Mouse (Mus musculus): Measurements from ENCODE around the gene Tulp1. TPM values are rescaled to one million over a fixed set of nuclear protein-coding genes. Genes with fewer than 3 reads are reported as not detected.

Gene Tulp1
- polyA plus RNA-seq, 1 experiment from 2014 or later = 3.9 TPM

DNA sequence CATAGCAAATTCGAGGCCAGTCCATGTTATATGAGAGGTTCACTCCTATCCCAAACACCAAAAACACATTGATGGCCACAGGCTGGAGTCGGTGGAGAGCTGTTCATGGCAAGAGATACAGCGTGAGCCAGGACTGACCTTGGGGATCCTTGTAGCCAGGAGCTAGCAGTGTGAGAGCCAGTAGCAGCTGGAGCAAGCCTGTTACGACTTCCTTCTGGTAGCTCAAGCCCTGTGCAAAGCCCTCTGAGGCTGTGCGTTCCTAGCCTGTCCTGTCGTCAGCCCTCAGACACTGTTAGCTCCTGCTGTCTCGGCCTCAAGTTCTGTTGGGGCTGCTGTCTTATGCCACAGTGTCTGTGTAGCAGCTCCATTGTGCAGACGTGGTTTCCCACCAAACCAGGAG is 41.2 kb downstream of the Tulp1 start:
- no peak overlapping the region for H3K27ac ChIP-seq (replicated peaks; ENCODE audit: low read depth, low read length)
- H3K9ac ChIP-seq (ENCODE audit: low read depth, low read length) = no peak overlapping the region
- peaks cover 8% of the 10 kb centered on the region for H3K4me1 ChIP-seq (ENCODE audit: control insufficient read depth, insufficient read depth, low read length)
- no peak for DNase-seq (ENCODE audit: low spot score)
- WGBS = 88% methylated on average over 8 of the region's 8 CpGs
- no peaks in the 10 kb centered on the region for H3K27me3 ChIP-seq (replicated peaks; ENCODE audit: control insufficient read depth, insufficient read depth, low read length)
- no peaks in the 10 kb centered on the region for H3K9me3 ChIP-seq (ENCODE audit: control insufficient read depth, low read length)
- H3K36me3 ChIP-seq (ENCODE audit: control insufficient read depth, insufficient read depth, low read length) = peaks cover 53% of the 10 kb centered on the region
- ATAC-seq (ENCODE audit: low read depth) = no peak
- no peak overlapping the region for H3K4me3 ChIP-seq (ENCODE audit: low read depth, low read length)
- no peak overlapping the region for H3K4me2 ChIP-seq (ENCODE audit: low read depth, low read length)

DNA sequence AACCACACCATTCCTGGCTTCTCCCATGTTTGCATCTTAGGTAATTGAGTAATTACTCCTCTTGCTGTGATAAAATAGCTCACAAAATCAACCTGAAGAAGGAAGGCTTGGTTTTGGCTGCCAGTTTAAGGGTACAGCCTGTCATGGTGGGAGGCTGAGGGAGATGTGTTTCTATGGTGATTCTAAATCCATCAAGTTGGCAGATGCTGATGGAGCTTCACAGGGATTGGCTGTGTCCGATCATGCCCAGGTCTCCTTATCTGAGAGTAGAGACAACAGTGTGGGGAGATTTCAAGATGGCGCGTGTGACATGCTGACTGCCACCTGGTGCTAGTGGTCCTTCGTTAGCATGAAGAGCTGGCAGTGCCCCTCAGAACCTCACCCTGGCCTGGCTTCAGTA is 43.3 kb downstream of the Tulp1 start:
- H3K9ac ChIP-seq (ENCODE audit: low read depth, low read length) = no peak overlapping the region
- DNase-seq (ENCODE audit: low spot score) (no peak), ATAC-seq (ENCODE audit: low read depth) (no peak)
- H3K4me3 ChIP-seq (ENCODE audit: low read depth, low read length) = no peak overlapping the region
- 97% methylated on average over 4 of the region's 4 CpGs for WGBS
- no peaks in the 10 kb centered on the region for H3K27me3 ChIP-seq (replicated peaks; ENCODE audit: control insufficient read depth, insufficient read depth, low read length)
- H3K4me1 ChIP-seq (ENCODE audit: control insufficient read depth, insufficient read depth, low read length) = no peaks in the 10 kb centered on the region
- H3K9me3 ChIP-seq (ENCODE audit: control insufficient read depth, low read length) = no peaks in the 10 kb centered on the region
- no peak overlapping the region for H3K27ac ChIP-seq (replicated peaks; ENCODE audit: low read depth, low read length)
- no peak overlapping the region for H3K4me2 ChIP-seq (ENCODE audit: low read depth, low read length)
- peaks cover 73% of the 10 kb centered on the region for H3K36me3 ChIP-seq (ENCODE audit: control insufficient read depth, insufficient read depth, low read length)

DNA sequence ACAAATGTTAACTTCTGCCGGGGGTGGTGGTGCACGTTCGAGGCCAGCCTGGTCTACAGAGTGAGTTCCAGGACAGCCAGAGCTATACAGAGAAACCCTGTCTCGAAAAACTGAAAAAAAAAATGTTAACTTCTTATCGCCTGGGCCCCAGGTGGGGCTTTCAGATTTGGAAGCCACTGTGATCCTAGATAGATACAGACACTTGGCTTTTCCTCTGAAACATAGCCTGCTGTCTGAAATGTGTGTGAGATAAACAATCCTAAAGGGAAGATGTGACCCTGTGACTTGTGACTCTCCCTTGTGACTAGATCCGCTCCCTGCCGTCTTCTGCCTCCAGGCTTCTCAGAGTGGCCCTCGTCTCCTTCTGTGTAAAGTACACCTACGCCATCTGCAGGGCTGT is 47.3 kb downstream of the Tulp1 start:
- Histone ChIP-seq H3K9ac (ENCODE audit: low read depth, low read length) (no peak overlapping the region), H3K4me2 (ENCODE audit: low read depth, low read length) (no peak overlapping the region), H3K9me3 (ENCODE audit: control insufficient read depth, low read length) (no peaks in the 10 kb centered on the region), H3K4me1 (ENCODE audit: control insufficient read depth, insufficient read depth, low read length) (peaks cover 6% of the 10 kb centered on the region), H3K27me3 (replicated peaks; ENCODE audit: control insufficient read depth, insufficient read depth, low read length) (no peaks in the 10 kb centered on the region), H3K4me3 (ENCODE audit: low read depth, low read length) (no peak overlapping the region), H3K36me3 (ENCODE audit: control insufficient read depth, insufficient read depth, low read length) (peaks cover 61% of the 10 kb centered on the region), H3K27ac (replicated peaks; ENCODE audit: low read depth, low read length) (no peak overlapping the region)
- 80% methylated on average over 9 of the region's 9 CpGs for WGBS
- no peak for DNase-seq (ENCODE audit: low spot score)
- ATAC-seq (ENCODE audit: low read depth) = no peak

DNA sequence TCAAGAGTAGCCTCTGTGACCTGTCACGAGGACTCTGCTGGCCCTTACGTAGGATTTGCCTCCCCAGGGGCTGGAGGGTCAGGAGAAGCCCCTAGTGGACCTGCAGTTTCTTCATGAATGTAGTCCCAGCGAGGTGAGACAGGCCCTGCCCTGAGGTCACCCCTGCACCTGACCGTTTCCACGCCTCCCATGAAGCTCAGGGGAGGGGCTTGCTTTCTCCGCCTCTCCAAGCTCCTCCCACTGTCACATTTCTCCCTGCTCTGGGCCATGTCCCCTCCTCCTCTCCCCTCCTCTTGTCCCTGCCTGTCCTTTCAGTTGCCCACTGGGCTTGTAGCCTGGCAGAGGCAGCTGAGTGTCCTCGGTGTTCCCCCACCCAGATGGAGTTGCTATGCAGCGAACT is 47.9 kb downstream of the Tulp1 start:
- Histone ChIP-seq H3K9ac (ENCODE audit: low read depth, low read length) (no peak overlapping the region), H3K9me3 (ENCODE audit: control insufficient read depth, low read length) (no peaks in the 10 kb centered on the region), H3K4me1 (ENCODE audit: control insufficient read depth, insufficient read depth, low read length) (peaks cover 6% of the 10 kb centered on the region), H3K27me3 (replicated peaks; ENCODE audit: control insufficient read depth, insufficient read depth, low read length) (no peaks in the 10 kb centered on the region), H3K4me2 (ENCODE audit: low read depth, low read length) (no peak overlapping the region), H3K36me3 (ENCODE audit: control insufficient read depth, insufficient read depth, low read length) (peaks cover 56% of the 10 kb centered on the region), H3K4me3 (ENCODE audit: low read depth, low read length) (no peak overlapping the region), H3K27ac (replicated peaks; ENCODE audit: low read depth, low read length) (no peak overlapping the region)
- WGBS = 72% methylated on average over 8 of the region's 8 CpGs
- no peak for ATAC-seq (ENCODE audit: low read depth)
- no peak for DNase-seq (ENCODE audit: low spot score)

DNA sequence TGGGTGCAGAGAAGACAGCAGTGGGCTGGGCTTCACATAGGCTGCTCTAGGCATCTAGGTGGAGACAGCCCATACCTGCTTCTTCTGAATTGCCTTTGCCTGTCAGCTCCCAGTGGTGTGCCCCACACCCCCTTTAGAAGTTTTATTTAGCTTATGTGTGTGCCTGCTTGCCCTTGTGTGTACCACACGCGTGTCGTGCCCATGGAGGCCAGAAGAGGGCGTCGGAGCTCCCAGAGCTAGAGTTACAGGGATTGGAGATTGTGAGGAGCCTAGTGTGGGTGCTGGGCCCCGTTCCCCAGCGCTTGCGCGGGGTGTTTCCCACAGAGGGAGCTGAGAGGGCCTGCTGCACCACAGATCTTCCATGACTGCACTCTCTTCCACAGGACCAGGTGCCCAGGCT is 48.5 kb downstream of the Tulp1 start:
- Histone ChIP-seq H3K9ac (ENCODE audit: low read depth, low read length) (no peak overlapping the region), H3K27me3 (replicated peaks; ENCODE audit: control insufficient read depth, insufficient read depth, low read length) (no peaks in the 10 kb centered on the region), H3K4me1 (ENCODE audit: control insufficient read depth, insufficient read depth, low read length) (peaks cover 6% of the 10 kb centered on the region), H3K27ac (replicated peaks; ENCODE audit: low read depth, low read length) (no peak overlapping the region), H3K4me3 (ENCODE audit: low read depth, low read length) (no peak overlapping the region), H3K36me3 (ENCODE audit: control insufficient read depth, insufficient read depth, low read length) (peaks cover 51% of the 10 kb centered on the region), H3K4me2 (ENCODE audit: low read depth, low read length) (no peak overlapping the region), H3K9me3 (ENCODE audit: control insufficient read depth, low read length) (no peaks in the 10 kb centered on the region)
- DNase-seq (ENCODE audit: low spot score) = no peak
- no peak for ATAC-seq (ENCODE audit: low read depth)
- 91% methylated on average over 9 of the region's 9 CpGs for WGBS

DNA sequence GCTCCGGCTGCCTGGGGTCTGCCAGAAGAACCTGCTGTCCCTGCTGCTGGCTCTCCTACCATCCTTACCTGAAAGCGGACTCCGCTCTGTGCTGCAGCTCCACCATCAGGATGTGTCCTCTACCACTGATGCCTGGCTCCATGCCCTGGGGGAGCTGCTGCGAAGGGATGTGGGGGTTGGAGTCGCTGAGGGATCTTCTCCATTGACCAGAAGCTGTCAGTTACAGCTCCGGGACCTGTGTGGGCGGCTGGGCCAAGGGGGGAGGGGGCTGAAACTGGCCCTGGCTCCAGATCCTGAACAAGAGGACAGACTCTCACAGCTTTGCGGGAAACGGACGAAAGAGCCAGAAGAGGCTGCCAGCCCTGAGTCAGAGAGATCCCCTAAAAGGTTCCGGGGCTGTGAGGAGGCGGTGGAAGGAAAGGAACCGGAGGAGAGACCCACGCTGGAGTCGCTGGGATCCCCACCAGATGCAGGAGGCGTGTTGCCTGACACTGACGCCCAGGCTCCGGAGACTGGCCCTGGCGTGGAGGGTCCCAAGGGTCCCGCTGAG is 49.3 kb downstream of the Tulp1 start:
- H3K36me3 ChIP-seq (ENCODE audit: control insufficient read depth, insufficient read depth, low read length) = peaks cover 43% of the 10 kb centered on the region

DNA sequence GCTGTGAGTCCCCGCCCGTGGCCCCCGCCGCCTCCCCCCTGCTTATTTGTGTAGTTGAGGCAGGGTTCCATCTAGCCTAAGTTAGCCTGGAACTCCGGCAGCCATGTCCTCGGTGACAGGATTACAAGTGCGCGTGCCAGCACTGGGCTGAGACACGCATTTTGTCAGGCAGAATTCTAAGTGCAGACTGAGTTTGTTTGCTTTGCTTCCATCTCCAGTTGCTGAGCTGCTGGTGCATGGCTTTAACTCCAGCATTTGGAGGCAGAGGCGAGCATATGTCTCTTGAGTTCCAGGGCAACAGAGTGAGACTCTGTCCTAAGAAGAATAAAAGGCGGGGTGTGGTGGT is 51.2 kb downstream of the Tulp1 start:
- H3K9ac ChIP-seq (ENCODE audit: low read depth, low read length) = peak overlapping the region; percentile 92
- ATAC-seq (ENCODE audit: low read depth) (peak; percentile 13), DNase-seq (ENCODE audit: low spot score) (peak; percentile 63)
- no peaks in the 10 kb centered on the region for H3K27me3 ChIP-seq (replicated peaks; ENCODE audit: control insufficient read depth, insufficient read depth, low read length)
- 2% methylated on average over 11 of the region's 11 CpGs for WGBS
- peak overlapping the region; percentile 87 for H3K4me3 ChIP-seq (ENCODE audit: low read depth, low read length)
- no peaks in the 10 kb centered on the region for H3K9me3 ChIP-seq (ENCODE audit: control insufficient read depth, low read length)
- H3K4me1 ChIP-seq (ENCODE audit: control insufficient read depth, insufficient read depth, low read length) = peaks cover 6% of the 10 kb centered on the region
- peak overlapping the region; percentile 75 for H3K4me2 ChIP-seq (ENCODE audit: low read depth, low read length)
- peaks cover 30% of the 10 kb centered on the region for H3K36me3 ChIP-seq (ENCODE audit: control insufficient read depth, insufficient read depth, low read length)
- peak overlapping the region; percentile 94 for H3K27ac ChIP-seq (replicated peaks; ENCODE audit: low read depth, low read length)

More for the DNA sequence above, 49.3 kb downstream of the Tulp1 start:
- Histone ChIP-seq H3K4me2 (ENCODE audit: low read depth, low read length) (no peak overlapping the region), H3K4me3 (ENCODE audit: low read depth, low read length) (no peak overlapping the region), H3K27ac (replicated peaks; ENCODE audit: low read depth, low read length) (no peak overlapping the region), H3K4me1 (ENCODE audit: control insufficient read depth, insufficient read depth, low read length) (peaks cover 6% of the 10 kb centered on the region), H3K9ac (ENCODE audit: low read depth, low read length) (peak overlapping the region; percentile 21; the same call in 1 of the 2 replicates), H3K9me3 (ENCODE audit: control insufficient read depth, low read length) (no peaks in the 10 kb centered on the region), H3K27me3 (replicated peaks; ENCODE audit: control insufficient read depth, insufficient read depth, low read length) (no peaks in the 10 kb centered on the region)
- no peak for ATAC-seq (ENCODE audit: low read depth)
- DNase-seq (ENCODE audit: low spot score) = no peak
- 60% methylated on average over 20 of the region's 20 CpGs for WGBS

DNA sequence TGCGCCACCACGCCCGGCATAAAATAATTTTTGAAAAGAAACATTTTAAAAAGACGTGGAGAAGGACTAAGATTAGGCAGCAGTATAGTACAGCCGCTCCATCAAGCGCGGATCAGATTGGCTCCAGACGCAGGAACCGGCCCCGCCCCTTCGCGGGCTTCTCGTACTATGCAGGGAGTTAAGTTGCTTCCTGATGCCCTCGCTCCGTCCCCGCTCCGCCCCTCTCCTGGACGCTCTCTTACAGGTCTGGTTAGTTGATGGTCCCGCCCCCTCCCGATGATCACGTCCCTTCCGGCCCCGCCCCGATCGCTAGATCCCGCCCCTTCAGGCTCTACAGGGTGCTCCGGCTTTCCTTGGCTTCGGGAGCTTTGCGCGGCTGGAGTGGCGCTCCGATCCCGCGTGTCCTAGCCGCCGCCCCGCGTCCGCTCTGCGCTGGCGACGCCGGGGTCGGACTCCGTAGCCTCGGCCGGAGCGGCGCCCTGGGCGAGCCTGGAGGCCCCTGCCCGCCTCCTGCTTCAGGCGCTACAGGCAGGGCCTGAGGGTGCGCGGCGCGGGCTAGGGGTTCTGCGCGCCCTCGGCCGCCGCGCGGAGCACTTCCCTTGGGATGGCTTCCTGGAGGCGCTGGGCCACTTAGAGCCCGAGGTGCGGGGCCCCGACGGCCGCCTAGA is 51.7 kb downstream of the Tulp1 start, which contains the start of gene Fance:
Gene Fance, plus strand, starts transcription at position 308 of the 668 bp plus-strand sequence.
- WGBS = under 1% methylated on average over 52 of the region's 69 CpGs
- Histone ChIP-seq H3K9me3 (ENCODE audit: control insufficient read depth, low read length) (no peaks in the 10 kb centered on the region), H3K4me3 (ENCODE audit: low read depth, low read length) (peak within 1 kb of the TSS; percentile 87), H3K4me2 (ENCODE audit: low read depth, low read length) (peak within 1 kb of the TSS; percentile 75), H3K9ac (ENCODE audit: low read depth, low read length) (peak within 1 kb of the TSS; percentile 92), H3K4me1 (ENCODE audit: control insufficient read depth, insufficient read depth, low read length) (peaks cover 10% of the 10 kb centered on the region), H3K27me3 (replicated peaks; ENCODE audit: control insufficient read depth, insufficient read depth, low read length) (no peaks in the 10 kb centered on the region), H3K27ac (replicated peaks; ENCODE audit: low read depth, low read length) (peak within 1 kb of the TSS; percentile 94), H3K36me3 (ENCODE audit: control insufficient read depth, insufficient read depth, low read length) (peaks cover 25% of the 10 kb centered on the region)
- DNase-seq (ENCODE audit: low spot score) = peak; percentile 100
- peak; percentile 98 for ATAC-seq (ENCODE audit: low read depth)

All from embryonic facial prominence, embryonic 14.5 days (tissue).